In the genomic region with DNA sequence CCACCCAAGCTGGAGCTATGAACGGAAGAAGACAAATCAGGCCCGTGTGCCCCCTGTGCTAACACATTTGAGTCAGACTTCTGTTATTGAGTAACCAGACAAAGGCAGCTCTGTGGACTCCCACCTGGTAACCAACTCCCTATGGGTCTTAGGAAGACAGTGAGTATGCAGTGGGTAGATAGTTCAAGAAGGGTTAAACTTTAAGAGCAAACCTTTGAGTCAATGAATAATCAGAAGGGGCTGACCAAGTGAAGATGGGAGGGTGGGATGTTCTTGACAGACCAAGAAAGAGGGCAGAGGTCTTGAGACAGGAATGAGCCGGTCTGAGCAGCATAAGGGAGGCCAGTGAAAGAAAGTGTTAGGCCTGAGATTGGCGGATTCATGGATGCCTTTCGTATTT, we compare ENCODE assay signal across 25 mouse cellular contexts.
DNase-seq lines count a peak whose midpoint lies in the region; ATAC-seq and TF ChIP-seq lines count a peak whose summit lies in the region.
"Had no signal": no experiment of that assay in that cellular context is flagged by ENCODE, and none has a peak within 500 bp of the region (broad histone marks: within the 10 kb centered on the region; RNA-seq: fewer than 3 reads in every experiment).

No protein-coding gene starts in this region.

- H3K4me3 ChIP-seq in intestine, embryonic 15.5 days (replicated peaks), result no peak overlapping the region
- H3K4me3 ChIP-seq in kidney, embryonic 15.5 days (replicated peaks), result no peak overlapping the region
- no peak overlapping the region for H3K4me3 ChIP-seq in liver, embryonic 12.5 days
- H3K4me3 ChIP-seq in left cerebral cortex, adult 2 months, result no peak overlapping the region
- H3K4me3 ChIP-seq: embryonic facial prominence, embryonic 12.5 days; heart, embryonic 10.5 days; heart, embryonic 15.5 days; liver, embryonic 15.5 days; midbrain, embryonic 10.5 days had no signal

- peak; percentile 75 for DNase-seq in kidney, adult 18-20 months
- peak; percentile 77 to 89 for DNase-seq in kidney, postnatal 25 days
- no peak for DNase-seq in lung, postnatal 14 days
- no peak for DNase-seq in cerebellum, adult 9-11 months
- no peak for DNase-seq in left cerebral cortex, adult 2 months (ENCODE audit: extremely low spot score in 1 of 2, low spot score in 2 of 2)
- DNase-seq: cerebellum, adult 2 months; cerebellum, postnatal 25 days; embryo, embryonic 11 days; gastrocnemius, postnatal 14 days; liver; lung, embryonic 14.5 days; right cerebral cortex, postnatal 25 days; thymus, adult 2 months; thymus, postnatal 36 days had no signal

- no peak overlapping the region for H3K27ac ChIP-seq in intestine, embryonic 15.5 days
- H3K27ac ChIP-seq in kidney, embryonic 15.5 days, result peak overlapping the region; percentile 64
- no peak overlapping the region for H3K27ac ChIP-seq in liver, embryonic 12.5 days
- no peak overlapping the region for H3K27ac ChIP-seq in left cerebral cortex, adult 2 months
- H3K27ac ChIP-seq: embryonic facial prominence, embryonic 12.5 days; heart, embryonic 10.5 days; heart, embryonic 15.5 days; liver, embryonic 15.5 days; midbrain, embryonic 10.5 days had no signal

- 64% methylated on average over 5 of the region's 5 CpGs for WGBS in intestine, embryonic 15.5 days
- 65% methylated on average over 5 of the region's 5 CpGs for WGBS in kidney, embryonic 15.5 days
- 61% methylated on average over 5 of the region's 5 CpGs for WGBS in liver, embryonic 12.5 days (ENCODE audit: insufficient replicate concordance)

- intact Hi-C loops in left cerebral cortex, adult 2 months (cut with DNase I), result no loop called here

- H3K27me3 ChIP-seq in intestine, embryonic 15.5 days (replicated peaks), result no peaks in the 10 kb centered on the region
- no peaks in the 10 kb centered on the region for H3K27me3 ChIP-seq in kidney, embryonic 15.5 days
- H3K27me3 ChIP-seq in liver, embryonic 12.5 days (replicated peaks), result no peaks in the 10 kb centered on the region
- H3K27me3 ChIP-seq: embryonic facial prominence, embryonic 12.5 days; heart, embryonic 15.5 days; liver, embryonic 15.5 days had no signal

- TF ChIP-seq CTCF in left cerebral cortex, adult 2 months (IDR thresholded peaks at IDR 0.05), result no peak

- no peaks in the 10 kb centered on the region for H3K36me3 ChIP-seq in intestine, embryonic 15.5 days
- no peaks in the 10 kb centered on the region for H3K36me3 ChIP-seq in kidney, embryonic 15.5 days
- H3K36me3 ChIP-seq in liver, embryonic 12.5 days, result no peaks in the 10 kb centered on the region
- H3K36me3 ChIP-seq: embryonic facial prominence, embryonic 12.5 days; heart, embryonic 10.5 days; heart, embryonic 15.5 days; liver, embryonic 15.5 days; midbrain, embryonic 10.5 days had no signal

- peak; percentile 77 for ATAC-seq in intestine, embryonic 15.5 days
- ATAC-seq in kidney, embryonic 15.5 days (replicated peaks; ENCODE audit: low FRiP score), result peak; percentile 78
- no peak for ATAC-seq in liver, embryonic 12.5 days
- ATAC-seq: CD4-positive, CD25-positive, alpha-beta regulatory T cell, adult 4 months; forebrain, embryonic 14.5 days; midbrain, embryonic 16.5 days had no signal

- H3K9me3 ChIP-seq in intestine, embryonic 15.5 days, result no peaks in the 10 kb centered on the region
- H3K9me3 ChIP-seq in kidney, embryonic 15.5 days (replicated peaks), result no peaks in the 10 kb centered on the region
- H3K9me3 ChIP-seq in liver, embryonic 12.5 days (replicated peaks), result no peaks in the 10 kb centered on the region
- H3K9me3 ChIP-seq: embryonic facial prominence, embryonic 12.5 days; heart, embryonic 10.5 days; heart, embryonic 15.5 days; liver, embryonic 15.5 days; midbrain, embryonic 10.5 days had no signal

- H3K4me1 ChIP-seq in intestine, embryonic 15.5 days (replicated peaks), result 0 out of 2 replicates have a peak, but pooled peaks cover 2% of the 10 kb centered on the region
- H3K4me1 ChIP-seq in kidney, embryonic 15.5 days, result peaks cover 43% of the 10 kb centered on the region
- no peaks in the 10 kb centered on the region for H3K4me1 ChIP-seq in liver, embryonic 12.5 days

- no peak overlapping the region for H3K4me2 ChIP-seq in intestine, embryonic 15.5 days (replicated peaks)
- H3K4me2 ChIP-seq in kidney, embryonic 15.5 days, result no peak overlapping the region
- H3K4me2 ChIP-seq in liver, embryonic 12.5 days, result no peak overlapping the region
- H3K4me2 ChIP-seq: embryonic facial prominence, embryonic 12.5 days; heart, embryonic 15.5 days; liver, embryonic 15.5 days; lung, embryonic 14.5 days had no signal

- no peak overlapping the region for H3K9ac ChIP-seq in intestine, embryonic 15.5 days
- no peak overlapping the region for H3K9ac ChIP-seq in kidney, embryonic 15.5 days
- no peak overlapping the region for H3K9ac ChIP-seq in liver, embryonic 12.5 days
- H3K9ac ChIP-seq: embryonic facial prominence, embryonic 12.5 days; heart, embryonic 15.5 days; liver, embryonic 15.5 days; lung, embryonic 14.5 days had no signal

Comparison
In these comparisons a context has a peak if more than half of its experiments do, and no peak if none do; other contexts are left out.
1. DNase-seq: peak in kidney, adult 18-20 months (single experiment) and kidney, postnatal 25 days (2 of 2); none in lung, postnatal 14 days (single experiment), cerebellum, adult 9-11 months (single experiment) and left cerebral cortex, adult 2 months (0 of 2).